In genomic region chr7:102208806-102209363, GRCm38 (mm10) we compare ENCODE assay signal across 9 mouse cellular contexts. TPM values are rescaled to one million over a fixed set of nuclear protein-coding genes. Genes with fewer than 3 reads are reported as not detected.
A peak's percentile ranks its signal among the peaks of the same experiment; 100 is the strongest.
DNase-seq lines count a peak whose midpoint lies in the region; ATAC-seq lines count a peak whose summit lies in the region.
"Had no signal": no experiment of that assay in that cellular context is flagged by ENCODE, and none has a peak within 500 bp of the region (broad histone marks: within the 10 kb centered on the region; RNA-seq: fewer than 3 reads in every experiment).

No protein-coding gene starts in this region.

- 0 out of 2 replicates have a peak, but pooled peaks cover 4% of the 10 kb centered on the region for H3K36me3 ChIP-seq in heart, embryonic 15.5 days
- no peaks in the 10 kb centered on the region; the same call in 1 of the 2 replicates for H3K36me3 ChIP-seq in hindbrain, embryonic 12.5 days
- H3K36me3 ChIP-seq in midbrain, embryonic 12.5 days: no peaks in the 10 kb centered on the region

- H3K9ac ChIP-seq in heart, embryonic 15.5 days: peak overlapping the region; percentile 88
- H3K9ac ChIP-seq in hindbrain, embryonic 12.5 days: peak overlapping the region; percentile 79
- peak overlapping the region; percentile 87 for H3K9ac ChIP-seq in midbrain, embryonic 12.5 days (replicated peaks)

- H3K4me3 ChIP-seq in heart, embryonic 15.5 days: peak overlapping the region; percentile 89
- H3K4me3 ChIP-seq in hindbrain, embryonic 12.5 days: peak overlapping the region; percentile 62
- H3K4me3 ChIP-seq in midbrain, embryonic 12.5 days: peak overlapping the region; percentile 85

- no peaks in the 10 kb centered on the region for H3K9me3 ChIP-seq in heart, embryonic 15.5 days (replicated peaks)
- H3K9me3 ChIP-seq in hindbrain, embryonic 12.5 days (replicated peaks): no peaks in the 10 kb centered on the region
- H3K9me3 ChIP-seq in midbrain, embryonic 12.5 days: no peaks in the 10 kb centered on the region

- H3K27me3 ChIP-seq in heart, embryonic 15.5 days: no peaks in the 10 kb centered on the region
- H3K27me3 ChIP-seq in hindbrain, embryonic 12.5 days: no peaks in the 10 kb centered on the region
- no peaks in the 10 kb centered on the region for H3K27me3 ChIP-seq in midbrain, embryonic 12.5 days
- H3K27me3 ChIP-seq: Patski had no signal

- DNase-seq in heart, adult 8-10 months (ENCODE audit: low spot score): no peak
- DNase-seq in MN1 (ENCODE audit: low spot score): peak; percentile 18
- no peak for DNase-seq in urinary bladder, postnatal 10 days (ENCODE audit: low spot score)
- no peak for DNase-seq in right cerebral cortex, adult 2 months (ENCODE audit: low spot score in 2 of 2)
- no peak for DNase-seq in gastrocnemius, postnatal 25 days

- 35% methylated on average over 4 of the region's 4 CpGs for WGBS in heart, embryonic 15.5 days
- 56% methylated on average over 4 of the region's 4 CpGs for WGBS in hindbrain, embryonic 12.5 days
- WGBS in midbrain, embryonic 12.5 days: 55% methylated on average over 4 of the region's 4 CpGs

- peaks cover 9% of the 10 kb centered on the region for H3K4me1 ChIP-seq in heart, embryonic 15.5 days (replicated peaks)
- H3K4me1 ChIP-seq in hindbrain, embryonic 12.5 days: peaks cover 8% of the 10 kb centered on the region
- H3K4me1 ChIP-seq in midbrain, embryonic 12.5 days: peaks cover 12% of the 10 kb centered on the region

- ATAC-seq in heart, embryonic 15.5 days (replicated peaks; ENCODE audit: insufficient number of reproducible peaks, insufficient read depth, low FRiP score, low read depth): no peak
- no peak for ATAC-seq in hindbrain, embryonic 12.5 days (ENCODE audit: low FRiP score)
- ATAC-seq in midbrain, embryonic 12.5 days (ENCODE audit: low FRiP score, low read depth): no peak

- H3K27ac ChIP-seq in heart, embryonic 15.5 days: 0 out of 2 replicates have a peak overlapping the region, but pooled peaks have one; percentile 96
- no peak overlapping the region for H3K27ac ChIP-seq in hindbrain, embryonic 12.5 days
- H3K27ac ChIP-seq in midbrain, embryonic 12.5 days (replicated peaks): no peak overlapping the region

- peak overlapping the region; percentile 75 for H3K4me2 ChIP-seq in heart, embryonic 15.5 days
- peak overlapping the region; percentile 86 for H3K4me2 ChIP-seq in hindbrain, embryonic 12.5 days (replicated peaks)
- peak overlapping the region; percentile 84 for H3K4me2 ChIP-seq in midbrain, embryonic 12.5 days (replicated peaks)

RNA-seq across cellular contexts. Expression of gene Nup98, which starts 1.1 kb away (rescaled TPM):
- 17.8 and 22.0 TPM in 2 replicates for polyA plus RNA-seq in heart, embryonic 15.5 days (2015; fragmentation: Nextera tagmentation; extraction: Ambion mirVana)
- total RNA-seq in heart, adult 8-10 months (2022): 10 to 100 TPM; 31.6 to 34.8 (median 32.8) TPM
- polyA plus RNA-seq in hindbrain, embryonic 12.5 days (2016; fragmentation: Nextera tagmentation; extraction: Ambion mirVana): 42.0 and 42.3 TPM in 2 replicates
- polyA plus RNA-seq in midbrain, embryonic 12.5 days (2016; fragmentation: Nextera tagmentation; extraction: Ambion mirVana): 43.3 and 45.8 TPM in 2 replicates
- 10 to 100 TPM; 19.9 to 22.9 TPM for total RNA-seq in gastrocnemius, postnatal 25 days (2021)

RNA-seq across cellular contexts. Expression of gene Pgap2, which starts 1.1 kb away (rescaled TPM):
- polyA plus RNA-seq in heart, embryonic 15.5 days (2015; fragmentation: Nextera tagmentation; extraction: Ambion mirVana): 50.8 and 59.0 TPM in 2 replicates
- 10 to 100 TPM; 62.6 to 83.1 (median 73.8) TPM for total RNA-seq in heart, adult 8-10 months (2022)
- polyA plus RNA-seq in hindbrain, embryonic 12.5 days (2016; fragmentation: Nextera tagmentation; extraction: Ambion mirVana): 57.1 and 61.0 TPM in 2 replicates
- polyA plus RNA-seq in midbrain, embryonic 12.5 days (2016; fragmentation: Nextera tagmentation; extraction: Ambion mirVana): 49.9 and 50.1 TPM in 2 replicates
- 10 to 100 TPM; 19.5 to 24.9 TPM for total RNA-seq in gastrocnemius, postnatal 25 days (2021)

RNA-seq across cellular contexts. Expression of gene Rhog, which starts 47.0 kb away (rescaled TPM):
- polyA plus RNA-seq in heart, embryonic 15.5 days (2015; fragmentation: Nextera tagmentation; extraction: Ambion mirVana): 37.6 and 53.6 TPM in 2 replicates
- 10 to 100 TPM; 17.5 to 20.1 (median 19.2) TPM for total RNA-seq in heart, adult 8-10 months (2022)
- 29.8 and 29.9 TPM in 2 replicates for polyA plus RNA-seq in hindbrain, embryonic 12.5 days (2016; fragmentation: Nextera tagmentation; extraction: Ambion mirVana)
- polyA plus RNA-seq in midbrain, embryonic 12.5 days (2016; fragmentation: Nextera tagmentation; extraction: Ambion mirVana): 21.6 and 27.0 TPM in 2 replicates
- total RNA-seq in gastrocnemius, postnatal 25 days (2021): 10 to 100 TPM; 14.6 to 15.5 TPM

RNA-seq across cellular contexts. Expression of gene Stim1, which starts 58.7 kb away (rescaled TPM):
- polyA plus RNA-seq in heart, embryonic 15.5 days (2015; fragmentation: Nextera tagmentation; extraction: Ambion mirVana): 14.7 and 16.5 TPM in 2 replicates
- total RNA-seq in heart, adult 8-10 months (2022): 10 to 100 TPM; 21.9 to 25.1 (median 24.0) TPM
- polyA plus RNA-seq in hindbrain, embryonic 12.5 days (2016; fragmentation: Nextera tagmentation; extraction: Ambion mirVana): 14.8 and 17.1 TPM in 2 replicates
- polyA plus RNA-seq in midbrain, embryonic 12.5 days (2016; fragmentation: Nextera tagmentation; extraction: Ambion mirVana): 14.7 and 16.2 TPM in 2 replicates
- total RNA-seq in gastrocnemius, postnatal 25 days (2021): 100 to 1,000 TPM; 169 to 171 TPM
